Mouse (Mus musculus) embryonic fibroblast, embryonic 13.5 days (primary cell): ENCODE measurements around the gene Smdt1. TPM values are rescaled to one million over a fixed set of nuclear protein-coding genes. Genes with fewer than 3 reads are reported as not detected.
A peak's percentile ranks its signal among the peaks of the same experiment; 100 is the strongest.

Source experiments
- H3K27ac ChIP-seq: 2 replicates; pipeline ENCODE4 v1.5.1; 2012; ENCODE audit warnings: low read length, control low read depth, inconsistent platforms; ENCODE audit not compliant: insufficient read depth
- H3K4me1 ChIP-seq: 2 replicates; pipeline ENCODE4 v1.6.1; 2011; ENCODE audit warnings: low read length; ENCODE audit not compliant: control insufficient read depth, insufficient read depth
- H3K4me3 ChIP-seq: 2 replicates; pipeline ENCODE4 v1.5.1; 2011; ENCODE audit warnings: mild to moderate bottlenecking, control low read depth, low read length; ENCODE audit not compliant: insufficient read depth
- CTCF ChIP-seq: IDR thresholded peaks from 2 replicates; pipeline ENCODE4 v1.5.1; 2011; ENCODE audit warnings: mild to moderate bottlenecking, control low read depth, low read length, moderate library complexity, borderline replicate concordance; ENCODE audit not compliant: insufficient read depth
- POLR2A ChIP-seq: IDR thresholded peaks from 2 replicates; pipeline ENCODE4 v1.6.1; 2011; ENCODE audit warnings: low read depth, mild to moderate bottlenecking, control low read depth, low read length, moderate library complexity
- polyA plus RNA-seq: library from polyadenylated mRNA; stranded (reverse); fragments of >200 nt; gene quantifications from 2 replicates; pipeline ENCODE4 v1.2.4, GENCODE M21; 2011; ENCODE audit warnings: low read depth; ENCODE audit not compliant: missing spikeins, insufficient read length

The Smdt1 gene
- polyA plus RNA-seq, result 99.2 and 103 TPM in 2 replicates

GRCm38 (mm10) chr15:82338593-82339112, at the start of gene Smdt1, which contains the start of the genes Naga and Pheta2:
TSS of gene Smdt1 (plus strand) at chr15:82338959.
TSS of gene Naga (minus strand) at chr15:82338925.
TSS of gene Pheta2 (plus strand) at chr15:82338942.
- Histone ChIP-seq H3K4me1 (peaks cover 5% of the 10 kb centered on the region; the same call in 1 of the 2 replicates), H3K27ac (no peak within 1 kb of the TSS), H3K4me3 (peak within 1 kb of the TSS; percentile 61)
- TF ChIP-seq CTCF, result no peak
- TF ChIP-seq POLR2A, result peak; percentile 57; the same call in 1 of the 2 replicates

GRCm38 (mm10) chr15:82290252-82290651, 48.5 kb upstream of the Smdt1 start:
- Histone ChIP-seq H3K27ac (no peak overlapping the region), H3K4me3 (no peak overlapping the region), H3K4me1 (no peaks in the 10 kb centered on the region)
- no peak for TF ChIP-seq CTCF
- no peak for TF ChIP-seq POLR2A

GRCm38 (mm10) chr15:82292851-82293250, 45.9 kb upstream of the Smdt1 start:
- TF ChIP-seq CTCF (no peak), POLR2A (no peak)
- Histone ChIP-seq H3K4me3 (no peak overlapping the region), H3K27ac (no peak overlapping the region)

GRCm38 (mm10) chr15:82293271-82293711, 45.5 kb upstream of the Smdt1 start:
- no peak for TF ChIP-seq POLR2A
- TF ChIP-seq CTCF, result no peak
- Histone ChIP-seq H3K27ac (no peak overlapping the region), H3K4me3 (no peak overlapping the region), H3K4me1 (no peaks in the 10 kb centered on the region)

More at GRCm38 (mm10) chr15:82292851-82293250, 45.9 kb upstream of the Smdt1 start:
- no peaks in the 10 kb centered on the region for H3K4me1 ChIP-seq

- no peak overlapping the region for H3K4me3 ChIP-seq
- no peak for TF ChIP-seq POLR2A
- no peak for TF ChIP-seq CTCF
- no peaks in the 10 kb centered on the region for H3K4me1 ChIP-seq
- no peak overlapping the region for H3K27ac ChIP-seq
These were observed 44.7 kb upstream of the Smdt1 start for GRCm38 (mm10) chr15:82294059-82294458.

GRCm38 (mm10) chr15:82298764-82299561, 39.8 kb upstream of the Smdt1 start, which contains the start of gene Wbp2nl:
TSS of gene Wbp2nl (plus strand) at chr15:82298954.
- no peaks in the 10 kb centered on the region for H3K4me1 ChIP-seq
- no peak within 1 kb of the TSS for H3K27ac ChIP-seq
- TF ChIP-seq CTCF (no peak), POLR2A (no peak)
- H3K4me3 ChIP-seq, result no peak within 1 kb of the TSS

- no peaks in the 10 kb centered on the region for H3K4me1 ChIP-seq
- no peak overlapping the region for H3K4me3 ChIP-seq
- TF ChIP-seq CTCF (no peak), POLR2A (no peak)
- H3K27ac ChIP-seq, result no peak overlapping the region
These were observed 31.7 kb upstream of the Smdt1 start for GRCm38 (mm10) chr15:82307107-82307506.

GRCm38 (mm10) chr15:82308416-82308815, 30.3 kb upstream of the Smdt1 start:
- H3K4me3 ChIP-seq, result no peak overlapping the region
- TF ChIP-seq CTCF (no peak), POLR2A (no peak)
- H3K27ac ChIP-seq, result no peak overlapping the region
- H3K4me1 ChIP-seq, result no peaks in the 10 kb centered on the region

GRCm38 (mm10) chr15:82317839-82318238, 20.9 kb upstream of the Smdt1 start:
- no peak for TF ChIP-seq POLR2A
- Histone ChIP-seq H3K27ac (no peak overlapping the region), H3K4me1 (no peaks in the 10 kb centered on the region), H3K4me3 (no peak overlapping the region)

GRCm38 (mm10) chr15:82319613-82320012, 19.1 kb upstream of the Smdt1 start:
- TF ChIP-seq POLR2A (no peak), CTCF (no peak)
- no peak overlapping the region for H3K4me3 ChIP-seq
- no peaks in the 10 kb centered on the region for H3K4me1 ChIP-seq
- no peak overlapping the region for H3K27ac ChIP-seq
